Mouse (Mus musculus) adrenal gland, adult (tissue): ENCODE data around the gene B4galt2.
A peak's percentile ranks its signal among the peaks of the same experiment; 100 is the strongest.

Experiments used
- DNase-seq, 2 experiments: peaks; one replicate each; pipeline ENCODE4 v3.0.0; 2022 to 2023; ENCODE audit warnings: low spot score in 1 of 2; ENCODE audit not compliant: inconsistent age in 2 of 2

The B4galt2 gene

GRCm38 (mm10) chr4:117908834-117909453 is 25.7 kb upstream of the B4galt2 start:
- no peak for DNase-seq

DNA sequence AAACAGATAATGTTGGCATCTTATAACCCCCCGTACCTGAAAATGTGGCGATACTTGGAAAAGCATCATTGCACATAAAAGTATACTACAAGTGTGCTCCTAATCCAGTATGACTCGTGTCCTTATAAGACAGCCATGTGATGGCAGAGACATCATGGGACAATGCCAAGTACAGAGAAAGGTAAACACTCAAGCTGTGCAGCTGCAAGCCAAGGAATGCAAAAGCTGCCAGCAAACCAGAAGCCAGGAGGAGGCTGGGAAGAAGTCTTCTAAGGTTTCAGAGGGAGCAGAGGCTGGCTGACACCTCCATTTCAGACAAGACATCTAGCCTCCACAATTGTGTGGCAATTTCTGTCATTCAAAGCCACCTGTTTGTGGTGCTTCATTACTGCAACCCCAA is 22.9 kb upstream of the B4galt2 start:
- DNase-seq, result no peak

DNA sequence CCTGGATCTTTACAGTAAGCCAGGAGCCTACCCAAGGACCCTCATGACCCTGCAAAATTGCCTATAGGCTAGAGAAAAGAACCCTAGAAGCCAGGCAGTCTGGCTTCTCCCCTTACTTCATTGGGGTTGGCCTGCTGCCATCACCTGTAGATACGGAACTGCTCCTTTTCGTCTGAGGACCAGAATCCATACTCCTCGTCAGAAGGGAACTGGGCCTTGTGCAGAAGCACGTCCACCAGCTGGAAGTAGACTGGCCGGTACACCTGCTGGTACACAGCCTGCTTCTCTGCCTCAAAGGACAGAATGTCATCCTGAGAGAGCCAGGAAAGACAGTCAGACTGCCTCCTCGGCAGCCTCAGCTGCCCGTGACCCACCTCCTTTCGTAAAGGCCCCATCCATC is 21.5 kb upstream of the B4galt2 start:
- no peak for DNase-seq

DNA sequence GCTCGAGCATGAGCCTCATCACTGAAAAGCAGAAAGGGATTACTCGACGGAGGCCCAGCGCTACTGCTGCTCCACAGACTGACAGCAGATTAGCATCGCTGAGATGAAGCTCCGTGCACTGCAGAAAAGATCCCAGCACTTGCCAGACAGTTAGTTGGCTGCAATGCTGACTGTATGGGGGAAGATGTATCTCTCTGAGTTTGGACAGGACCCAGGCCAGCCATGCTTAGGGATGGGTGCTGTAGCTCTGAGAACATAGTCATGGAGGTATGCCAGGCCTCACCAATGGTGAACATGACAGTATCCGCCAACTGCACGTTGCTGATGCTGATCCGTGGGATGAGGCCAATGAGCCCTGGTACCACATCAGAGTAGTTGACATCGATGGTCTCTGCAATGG is 20.8 kb upstream of the B4galt2 start:
- DNase-seq, result no peak

GRCm38 (mm10) chr4:117898111-117898510 is 14.8 kb upstream of the B4galt2 start:
- DNase-seq, result no peak

DNA sequence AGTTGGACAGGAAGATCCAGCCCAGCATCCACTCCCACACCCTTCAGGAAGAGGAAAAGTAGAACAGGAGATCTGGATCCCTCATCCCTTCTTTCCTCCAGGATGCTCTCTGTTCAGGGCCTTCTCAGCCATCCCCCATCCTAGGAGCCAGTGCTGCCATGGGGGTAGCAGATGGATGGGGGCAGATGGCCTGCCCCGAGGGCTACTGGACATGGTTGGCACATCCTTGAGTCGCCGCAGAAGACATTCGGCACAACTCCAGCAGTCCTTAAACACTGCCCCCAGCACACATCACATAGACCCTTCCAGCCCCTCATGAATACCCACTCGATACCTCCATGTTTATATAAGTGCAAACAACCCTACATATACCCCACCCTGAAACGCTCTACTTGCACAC is 12.7 kb upstream of the B4galt2 start:
- no peak for DNase-seq

DNA sequence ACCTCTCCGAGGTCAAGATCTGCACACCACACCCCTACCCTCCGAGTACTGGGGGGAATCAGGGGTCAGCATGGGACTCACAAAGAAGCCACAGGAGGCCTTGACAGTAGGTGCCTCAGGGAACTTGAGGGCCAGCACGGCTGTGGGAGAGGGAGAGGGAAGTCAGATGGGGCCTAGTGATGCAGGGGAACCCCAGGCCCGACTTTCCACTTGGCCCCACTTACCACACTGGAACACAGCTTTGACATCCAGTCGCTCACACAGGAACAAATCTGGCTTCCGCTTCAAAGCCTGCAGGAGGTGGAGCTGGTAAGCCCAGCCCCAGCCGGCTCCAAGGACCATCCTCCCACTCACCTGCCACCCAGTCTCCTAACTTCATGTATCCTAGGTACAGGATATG is 12.1 kb upstream of the B4galt2 start:
- DNase-seq, result no peak

GRCm38 (mm10) chr4:117894601-117895000 is 11.3 kb upstream of the B4galt2 start:
- no peak for DNase-seq

- DNase-seq, result peak in 1 of 2 experiments; percentile 75
Measured at GRCm38 (mm10) chr4:117893376-117893775, 10.1 kb upstream of the B4galt2 start.

- peak; percentile 84 to 93 for DNase-seq
Measured at GRCm38 (mm10) chr4:117891738-117892161, 8.5 kb upstream of the B4galt2 start, which contains the start of gene Dph2. TSS of gene Dph2 (minus strand) at chr4:117892032.

GRCm38 (mm10) chr4:117890750-117891149 is 7.5 kb upstream of the B4galt2 start:
- no peak for DNase-seq

- no peak for DNase-seq
Measured at GRCm38 (mm10) chr4:117890031-117890430, 6.7 kb upstream of the B4galt2 start.

DNA sequence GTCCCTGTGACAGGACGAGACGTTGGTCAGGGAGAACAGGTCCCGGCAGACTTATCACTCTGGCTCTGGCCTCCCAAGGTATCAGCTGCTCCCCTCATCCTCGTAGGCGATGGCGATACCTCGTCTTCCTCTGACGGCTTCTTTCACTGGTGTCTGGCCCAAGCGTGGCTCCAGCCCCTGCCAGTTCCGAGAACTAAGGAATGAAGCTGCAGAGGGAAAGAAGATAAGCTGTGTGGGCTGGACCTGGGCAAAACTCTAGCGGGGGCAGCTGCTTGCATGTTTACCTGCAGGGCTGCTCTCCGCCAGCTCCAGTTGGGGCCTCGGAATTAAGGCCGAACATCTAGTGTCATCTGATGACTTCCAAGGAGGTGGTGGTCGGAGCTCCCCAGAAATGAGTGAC is 6.2 kb upstream of the B4galt2 start:
- DNase-seq, result no peak

- no peak for DNase-seq
Measured at GRCm38 (mm10) chr4:117887920-117888319, 4.6 kb upstream of the B4galt2 start.

DNA sequence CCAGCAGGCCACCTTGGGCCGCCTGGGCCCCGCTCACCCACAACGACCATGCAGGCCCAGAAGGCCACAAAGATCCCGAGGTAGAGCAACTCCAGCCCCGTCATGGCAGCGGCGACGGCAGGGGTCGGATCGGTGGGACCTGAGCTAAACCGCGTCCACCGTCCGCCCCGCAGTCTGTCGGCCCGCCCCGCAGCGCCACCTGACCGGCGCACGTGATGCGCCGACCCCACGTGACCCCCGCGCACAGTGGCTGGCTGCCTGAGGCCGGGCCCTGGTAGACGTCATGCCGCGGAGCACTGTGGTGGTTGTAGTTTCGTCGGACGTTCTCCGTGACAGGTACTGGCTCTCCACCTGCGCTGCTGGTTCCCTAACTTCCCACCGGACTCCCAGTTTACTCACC is 3.8 kb upstream of the B4galt2 start, which contains the start of gene Atp6v0b:
Atp6v0b (minus strand) TSS at position 201 of the 400 bp plus-strand sequence.
- DNase-seq, result peak; percentile 95 to 97

DNA sequence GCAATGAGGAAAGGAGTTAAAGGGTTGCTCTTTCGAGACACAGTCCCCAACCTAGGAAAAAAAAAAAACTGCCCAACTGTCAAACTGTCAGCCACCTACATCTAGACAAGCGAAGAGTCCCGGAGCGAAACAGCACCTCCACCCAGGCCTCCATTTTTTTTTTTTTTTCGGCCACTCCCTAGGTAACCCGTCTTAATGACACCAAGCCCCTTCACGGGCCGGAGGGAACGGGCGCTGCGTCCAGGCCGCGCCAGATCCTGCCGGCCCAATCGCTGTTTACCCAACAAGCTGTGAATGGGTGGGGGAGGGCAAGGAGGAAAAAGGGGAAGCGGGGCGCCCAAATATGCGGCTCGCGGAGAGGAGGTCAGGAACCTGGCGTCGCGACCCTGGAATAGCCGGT is 3.4 kb upstream of the B4galt2 start:
- no peak for DNase-seq

GRCm38 (mm10) chr4:117885994-117886393 is 2.7 kb upstream of the B4galt2 start:
- DNase-seq, result no peak

DNA sequence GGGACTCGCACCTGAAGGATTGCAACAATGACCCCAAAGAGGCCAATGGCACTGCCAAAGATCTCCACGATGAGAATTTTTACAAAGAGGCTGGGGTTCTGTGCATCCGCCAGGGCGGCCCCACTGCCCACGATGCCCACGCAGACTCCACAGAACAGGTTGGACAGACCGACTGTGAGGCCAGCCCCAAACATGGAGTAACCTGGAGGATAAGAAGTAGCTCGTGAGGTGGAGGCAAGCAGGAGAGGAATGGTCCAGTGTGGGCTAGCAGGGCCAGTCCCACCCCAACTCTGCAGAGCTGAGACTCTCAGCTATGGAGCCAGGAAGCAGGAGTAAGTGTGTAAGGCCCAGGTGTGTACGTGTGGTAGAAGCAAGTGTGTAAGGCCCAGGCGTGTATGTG is 1.8 kb upstream of the B4galt2 start:
- DNase-seq, result no peak

GRCm38 (mm10) chr4:117884146-117884545 is 859 bp upstream of the B4galt2 start:
- DNase-seq, result no peak

DNA sequence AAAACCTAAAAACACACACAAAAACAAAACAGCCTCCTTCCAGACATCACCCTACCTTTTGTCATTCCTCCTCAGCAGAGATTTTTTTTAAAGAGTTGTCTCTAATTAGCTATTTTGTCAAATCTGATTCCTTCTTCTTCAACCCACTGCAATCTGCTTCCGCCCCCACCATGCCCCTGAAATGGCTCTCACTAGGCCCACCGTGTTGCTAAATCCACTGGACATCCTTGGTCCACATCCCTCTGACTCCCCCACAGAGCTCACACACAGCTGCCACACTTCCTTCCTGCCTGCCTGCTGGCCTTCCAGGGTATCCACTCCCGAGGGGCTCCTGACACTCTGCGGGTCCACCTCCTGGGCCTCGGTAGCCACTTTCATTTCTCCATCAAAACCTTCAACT is 4.6 kb downstream of the B4galt2 start:
- no peak for DNase-seq

DNA sequence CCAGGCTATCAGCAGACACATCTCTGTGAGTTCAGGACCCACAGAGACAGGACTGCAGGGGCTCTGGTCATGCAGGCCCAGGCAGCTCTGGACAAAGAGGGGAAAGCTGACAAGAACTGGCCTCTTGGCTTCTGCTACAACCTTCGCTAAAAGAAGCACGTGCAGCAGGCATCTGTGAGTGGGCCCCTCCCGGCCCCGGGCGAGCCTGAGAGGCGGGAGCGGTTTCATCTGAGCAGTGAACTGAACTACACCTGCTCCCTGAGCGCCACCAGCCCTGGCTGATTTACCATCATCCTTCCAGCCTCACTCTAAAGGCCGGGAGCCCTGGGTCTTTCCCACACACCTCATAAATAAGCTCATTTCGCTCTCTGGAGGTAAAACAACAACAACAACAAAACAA is 5.0 kb downstream of the B4galt2 start:
- DNase-seq, result no peak

DNA sequence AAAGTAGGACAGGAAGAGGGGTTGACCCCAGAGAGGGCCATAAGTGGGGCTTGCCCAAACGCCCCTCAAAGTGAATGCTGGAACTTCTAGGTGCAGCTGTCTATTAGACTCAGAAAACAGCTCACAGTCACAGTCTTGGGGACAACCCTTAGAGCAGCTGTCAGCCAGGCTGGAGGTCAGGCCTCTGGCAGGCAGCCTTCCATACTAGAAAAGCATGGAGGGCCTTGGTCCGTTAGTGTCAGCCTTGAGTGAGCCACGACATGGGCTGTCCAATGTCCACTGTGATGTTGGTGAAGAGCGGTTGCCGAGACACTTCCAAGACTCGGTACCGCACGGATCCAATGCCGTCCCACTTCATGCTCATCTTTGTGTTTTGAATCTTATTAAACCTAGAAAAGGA is 9.7 kb downstream of the B4galt2 start:
- peak in 1 of 2 experiments; percentile 69 for DNase-seq

DNA sequence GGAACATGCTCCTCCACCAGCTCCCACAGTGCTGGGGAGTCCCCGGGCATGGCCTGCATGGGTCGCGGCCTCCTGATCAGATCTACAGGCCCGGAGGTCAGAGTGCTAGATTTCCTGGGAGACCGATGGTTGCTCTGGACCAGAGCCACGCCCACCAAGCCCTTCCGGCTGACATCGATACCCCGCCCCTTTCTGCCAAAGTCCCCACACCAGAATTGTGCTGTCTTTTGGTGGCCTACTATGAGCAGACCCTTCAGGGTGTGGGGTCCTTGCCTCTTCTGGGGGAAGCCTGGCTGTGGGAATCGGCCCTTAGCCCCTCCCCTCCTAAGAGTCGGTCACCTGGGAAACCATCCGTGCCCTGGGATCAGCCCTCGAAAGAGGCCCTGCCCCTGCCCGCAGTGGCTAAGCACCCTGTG is 10.8 kb downstream of the B4galt2 start, which contains the start of gene Ccdc24:
Ccdc24 (minus strand) TSS at position 87 of the 416 bp plus-strand sequence.
- peak in 1 of 2 experiments; percentile 68 for DNase-seq
